ENCODE assay signal across 14 mouse cellular contexts in the genomic region with DNA sequence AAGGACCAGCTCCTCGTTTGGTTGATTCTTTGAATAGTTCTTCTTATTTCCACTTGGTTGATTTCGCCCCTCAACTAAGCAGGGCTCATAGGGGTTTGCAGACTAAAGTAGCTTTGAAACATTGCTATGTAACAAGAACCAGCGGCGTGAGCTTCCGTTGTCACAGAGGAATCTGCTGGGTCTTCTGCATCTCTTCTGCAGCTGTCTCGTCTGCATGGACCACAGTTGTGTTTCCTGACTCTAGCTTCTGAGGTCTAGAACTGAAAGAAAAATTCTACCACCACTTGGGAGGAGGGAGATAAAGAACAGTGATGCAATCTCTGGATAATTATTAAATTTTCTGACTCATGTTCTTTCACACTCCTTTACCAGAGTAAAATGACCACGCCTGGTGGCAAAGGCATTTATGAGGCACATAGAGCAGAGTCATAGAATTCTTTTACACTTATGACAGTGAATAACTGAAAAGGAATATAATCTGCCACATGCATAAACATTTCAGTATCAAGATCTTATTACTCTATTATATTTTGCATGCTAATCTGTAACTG.
"Had no signal": no experiment of that assay in that cellular context is flagged by ENCODE, and none has a peak within 500 bp of the region (broad histone marks: within the 10 kb centered on the region; RNA-seq: fewer than 3 reads in every experiment).

No protein-coding gene starts in this region.

- H3K4me1 ChIP-seq: kidney, embryonic 15.5 days; limb, embryonic 13.5 days; midbrain, embryonic 12.5 days; stomach, embryonic 15.5 days had no signal

- DNase-seq: kidney, adult 2 months; kidney, postnatal 14 days; layer of hippocampus, adult 9-11 months; layer of hippocampus, postnatal 36 days; left cerebral cortex, postnatal 4 days; lung, adult 18-20 months; thymus, adult 2 months; thymus, postnatal 25 days had no signal

- H3K4me2 ChIP-seq: kidney, embryonic 15.5 days; limb, embryonic 13.5 days; midbrain, embryonic 12.5 days; stomach, embryonic 15.5 days had no signal

- ATAC-seq: midbrain, embryonic 16.5 days had no signal

- H3K27ac ChIP-seq: kidney, embryonic 15.5 days; limb, embryonic 13.5 days; liver, embryonic 14.5 days; midbrain, embryonic 12.5 days; stomach, embryonic 15.5 days had no signal

- H3K9me3 ChIP-seq: kidney, embryonic 15.5 days; limb, embryonic 13.5 days; midbrain, embryonic 12.5 days; stomach, embryonic 15.5 days had no signal

- H3K9ac ChIP-seq: kidney, embryonic 15.5 days; limb, embryonic 13.5 days; liver, embryonic 14.5 days; midbrain, embryonic 12.5 days; stomach, embryonic 15.5 days had no signal

- H3K36me3 ChIP-seq: kidney, embryonic 15.5 days; limb, embryonic 13.5 days; midbrain, embryonic 12.5 days; stomach, embryonic 15.5 days had no signal

- H3K27me3 ChIP-seq: kidney, embryonic 15.5 days; limb, embryonic 13.5 days; midbrain, embryonic 12.5 days; stomach, embryonic 15.5 days had no signal

- H3K4me3 ChIP-seq: kidney, embryonic 15.5 days; limb, embryonic 13.5 days; midbrain, embryonic 12.5 days; stomach, embryonic 15.5 days had no signal
